Mouse (Mus musculus) right cerebral cortex, postnatal 36 days (tissue): Measurements from ENCODE around the gene Crybb3.
A peak's percentile ranks its signal among the peaks of the same experiment; 100 is the strongest.
"Not testable (repeated sequence)": the region's sequence is repeated elsewhere in the genome, so short reads cannot be mapped to it uniquely, and the experiment has no call there.

Experiments
- DNase-seq, 2 experiments: peaks; one replicate each; pipeline ENCODE4 v3.0.0; 2022; ENCODE audit warnings: low spot score in 2 of 2, mixed read lengths in 1 of 2

Gene Crybb3

DNA sequence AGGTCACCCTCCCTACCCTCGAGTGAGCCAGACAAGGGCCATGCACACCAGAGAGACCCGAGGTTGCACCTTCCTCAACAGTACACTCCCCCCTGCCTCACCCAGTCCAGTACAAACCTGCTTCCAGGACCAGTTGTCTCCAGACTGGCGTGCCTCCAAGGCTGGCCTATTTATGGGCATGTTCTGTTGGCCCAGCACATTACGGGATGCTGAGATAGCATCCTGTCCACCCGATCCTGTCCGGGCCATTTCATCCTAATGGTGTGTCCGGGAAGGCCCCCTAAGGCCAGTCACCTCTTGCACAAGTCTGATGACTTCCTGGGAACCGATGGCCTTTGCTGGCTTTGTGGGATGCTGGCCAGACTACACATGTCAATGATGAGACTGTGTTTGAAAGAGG is at the start of gene Crybb3:
TSS of gene Crybb3 (minus strand) at position 146 of the 400 bp plus-strand sequence.
- no peak for DNase-seq

DNA sequence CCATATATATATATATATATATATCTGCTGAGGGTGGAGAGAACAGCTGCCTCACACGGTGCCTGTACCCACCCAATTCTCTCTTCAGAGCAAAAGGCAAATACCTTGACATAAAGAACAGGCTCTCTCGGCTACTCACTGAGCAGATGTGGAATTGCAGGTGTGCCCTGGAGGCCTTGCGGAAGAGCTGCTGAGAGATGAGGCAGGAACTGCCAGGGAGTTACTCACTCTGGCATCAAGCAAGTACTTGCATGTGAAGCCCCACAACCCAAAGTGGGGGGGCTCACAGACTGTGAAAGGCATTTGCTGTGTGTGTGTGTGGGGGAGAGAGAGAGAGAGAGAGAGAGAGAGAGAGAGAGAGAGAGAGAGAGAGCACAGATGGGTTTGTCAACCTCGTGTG is 47.0 kb upstream of the Crybb3 start:
- DNase-seq, result no peak

DNA sequence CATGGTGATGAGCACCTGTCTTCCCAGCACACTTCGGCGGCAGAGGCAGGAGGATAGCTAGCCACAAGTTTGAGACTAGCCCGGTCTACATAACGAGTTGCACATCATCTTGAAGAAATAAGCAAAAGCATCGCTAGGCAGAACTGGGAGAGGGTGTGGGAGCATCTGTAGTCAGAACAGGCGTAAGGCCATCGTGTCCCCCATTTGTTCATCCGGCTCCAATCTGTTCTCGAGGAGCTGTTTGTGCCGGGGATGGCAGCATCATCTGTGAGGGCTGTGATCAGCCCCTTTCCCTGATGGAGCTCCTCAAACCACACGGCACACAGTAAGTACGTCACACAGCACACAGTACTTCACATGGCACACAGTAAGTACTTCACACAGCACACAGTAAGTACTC is 45.1 kb upstream of the Crybb3 start:
- DNase-seq, result no peak

DNA sequence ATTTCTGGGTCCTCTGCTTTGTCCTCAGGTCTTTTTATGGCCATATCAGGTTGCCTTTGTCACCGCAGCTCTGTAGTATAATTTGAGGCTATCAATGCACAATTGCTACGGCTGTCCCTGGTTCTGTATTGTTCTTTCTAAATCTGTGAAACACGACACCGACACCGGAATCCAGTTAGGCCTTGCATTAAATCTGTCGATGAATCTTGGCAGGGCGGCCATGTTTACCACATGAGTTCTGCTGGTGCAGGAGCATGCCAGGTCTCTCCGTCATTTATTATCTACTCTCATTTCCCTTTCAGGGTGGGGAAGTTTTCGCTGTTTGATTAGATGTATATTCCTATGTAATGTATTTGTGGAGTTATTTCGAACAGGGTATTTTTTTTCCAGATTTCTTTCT is 42.3 kb upstream of the Crybb3 start:
- DNase-seq, result no peak

DNA sequence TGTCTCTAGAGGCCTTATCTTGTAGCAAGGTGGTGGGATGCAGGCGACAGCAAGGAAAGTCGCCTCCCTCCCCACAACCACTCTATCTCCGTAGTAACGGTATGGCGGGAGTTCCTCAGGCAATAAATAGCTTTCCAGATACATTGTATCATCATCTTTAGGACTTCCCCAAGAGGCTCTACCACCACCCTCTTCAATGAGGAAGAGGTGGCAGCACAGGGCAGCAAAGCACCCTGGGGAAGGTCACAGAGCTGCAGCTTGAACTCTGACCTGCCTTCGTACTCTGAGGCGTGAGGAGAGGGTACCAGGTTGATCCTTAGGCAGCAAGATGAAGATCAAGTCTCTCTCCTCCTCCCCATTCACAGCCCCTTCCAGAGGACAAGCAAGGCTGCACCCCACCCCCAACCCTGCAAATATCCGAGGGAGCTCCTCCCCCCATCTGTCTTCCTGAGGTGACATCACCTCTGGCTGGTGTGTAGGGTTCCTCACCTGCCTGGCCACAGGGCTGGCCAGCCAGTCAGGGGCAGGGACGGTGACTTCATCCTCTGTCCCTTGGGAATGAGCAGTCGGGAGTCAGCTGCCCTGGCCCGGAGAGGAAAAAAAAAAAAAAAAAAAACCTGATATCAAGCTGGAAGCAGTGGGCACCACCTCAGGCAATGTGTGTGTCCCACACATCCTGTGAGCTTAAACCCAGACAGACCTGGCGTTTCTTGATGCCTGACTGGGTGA is 41.1 kb upstream of the Crybb3 start:
- DNase-seq, result no peak

DNA sequence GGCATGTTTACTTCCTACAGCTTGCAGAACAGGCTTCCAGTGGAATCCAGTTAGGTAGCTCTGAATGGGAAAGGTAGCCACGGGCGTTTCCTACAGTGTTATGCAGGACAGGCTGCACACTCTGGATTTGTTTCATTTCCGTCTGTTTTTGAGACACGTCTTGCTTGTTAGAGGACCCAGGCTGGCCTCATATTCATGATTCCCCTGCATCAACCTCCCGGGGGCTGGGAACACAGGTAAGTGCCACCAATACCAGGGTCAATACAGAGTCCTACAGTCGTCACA is 40.1 kb upstream of the Crybb3 start:
- no peak for DNase-seq

DNA sequence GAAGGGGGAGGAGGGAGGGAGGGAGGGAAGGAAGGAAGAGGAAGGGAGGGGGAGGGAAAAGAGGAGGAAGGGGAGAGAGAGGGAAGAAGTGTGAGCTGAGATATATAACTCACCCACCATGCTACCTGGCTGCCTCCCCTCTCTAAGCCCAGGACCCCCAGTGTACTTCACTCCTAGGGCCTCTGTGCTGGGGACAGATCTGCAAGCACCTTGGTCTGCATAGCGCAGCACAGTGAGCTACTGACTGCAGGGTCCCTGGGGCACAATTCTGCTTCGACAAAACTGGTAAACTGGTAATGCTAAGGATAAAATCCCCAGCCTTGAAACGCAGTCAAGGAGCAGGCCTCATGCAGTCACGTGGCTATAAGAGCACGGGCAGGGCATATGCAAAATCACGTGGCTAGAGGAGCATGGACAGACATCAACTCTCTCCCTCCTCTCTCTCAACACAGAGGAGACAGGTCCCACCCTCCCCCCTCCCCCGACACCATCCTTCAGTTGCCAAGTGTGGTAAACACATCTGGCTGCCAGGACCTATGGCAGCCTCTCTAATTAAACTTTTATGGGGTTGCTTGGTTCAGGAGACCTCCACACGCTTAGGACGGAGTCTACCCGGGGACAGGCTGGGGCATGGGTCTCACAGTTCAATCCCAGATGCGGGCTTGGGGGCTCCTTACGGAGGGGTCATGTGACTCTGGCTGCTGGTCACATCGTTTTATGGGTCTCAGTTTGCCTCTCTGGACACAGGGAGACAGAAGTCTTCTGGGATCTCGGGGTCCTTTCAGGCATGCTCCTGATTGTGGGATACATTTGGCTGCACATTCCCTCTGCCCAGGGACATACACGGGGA is 39.6 kb upstream of the Crybb3 start:
- DNase-seq, result no peak

DNA sequence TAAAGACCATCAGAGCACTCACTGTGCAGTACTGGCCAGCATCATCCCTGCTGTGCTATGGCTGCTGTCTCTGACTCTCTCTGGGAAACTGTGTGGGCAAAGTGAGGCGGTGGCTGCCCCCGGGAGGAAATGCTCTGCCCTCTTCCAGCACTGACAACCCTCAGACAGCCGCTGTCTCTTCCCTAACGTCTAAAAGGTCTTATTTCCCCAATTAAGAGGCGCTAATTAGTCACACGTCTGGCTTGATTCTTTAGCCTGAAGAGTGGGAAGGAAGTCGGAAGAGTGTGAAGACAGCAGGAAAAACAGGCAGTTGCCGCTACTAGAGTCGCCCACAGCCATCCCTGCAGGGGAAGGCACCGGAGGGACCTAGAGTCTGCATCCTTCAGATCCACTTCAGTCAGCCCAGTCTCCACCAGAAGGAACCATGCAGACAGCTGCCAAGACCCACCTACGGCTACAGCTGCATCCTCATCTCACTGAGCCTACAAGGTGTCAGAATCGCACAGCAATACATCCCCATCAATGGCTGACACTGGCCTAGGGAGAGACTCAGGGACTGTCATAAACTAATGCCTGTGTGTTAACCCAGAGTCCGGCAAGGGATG is 38.6 kb upstream of the Crybb3 start:
- DNase-seq, result peak; percentile 78 to 87

DNA sequence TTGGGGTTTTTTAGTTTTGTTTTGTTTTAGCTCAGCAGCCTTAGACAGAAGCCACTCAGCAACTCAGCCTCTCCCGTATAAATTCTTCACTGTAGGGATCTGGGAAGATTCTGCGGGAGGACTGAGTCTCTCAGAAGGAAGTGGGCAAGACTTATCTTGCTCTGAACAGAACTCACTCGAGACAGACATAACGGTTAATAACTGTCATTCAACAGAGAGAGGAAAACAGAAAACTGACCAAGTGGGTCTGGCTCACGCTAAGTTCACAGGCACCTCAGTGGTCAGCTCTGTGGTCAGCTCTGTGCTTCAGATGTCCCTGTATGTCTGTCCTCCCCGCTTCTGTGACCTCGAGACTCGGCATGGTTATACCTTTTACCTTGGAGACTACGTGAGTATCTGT is 37.9 kb upstream of the Crybb3 start:
- DNase-seq, result no peak

DNA sequence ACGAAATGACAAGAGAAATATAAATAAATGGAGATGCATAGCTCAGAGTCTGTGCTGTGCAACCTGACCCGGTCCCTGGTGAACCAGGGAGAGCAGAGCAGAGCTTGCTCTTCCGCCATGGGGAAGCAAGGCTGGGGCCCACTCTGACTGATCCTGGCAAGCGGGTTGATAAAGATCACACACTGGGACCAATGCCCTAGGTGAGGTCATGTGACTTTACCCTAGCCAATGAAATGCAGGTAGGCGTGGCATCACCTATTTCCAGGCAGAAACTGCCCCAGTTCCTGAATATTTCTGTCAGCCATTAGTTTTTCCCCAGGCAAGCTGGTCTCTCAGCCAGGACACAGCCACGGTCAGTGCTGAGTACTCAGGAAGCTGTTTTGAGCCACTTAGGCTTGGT is 37.3 kb upstream of the Crybb3 start:
- DNase-seq, result no peak

DNA sequence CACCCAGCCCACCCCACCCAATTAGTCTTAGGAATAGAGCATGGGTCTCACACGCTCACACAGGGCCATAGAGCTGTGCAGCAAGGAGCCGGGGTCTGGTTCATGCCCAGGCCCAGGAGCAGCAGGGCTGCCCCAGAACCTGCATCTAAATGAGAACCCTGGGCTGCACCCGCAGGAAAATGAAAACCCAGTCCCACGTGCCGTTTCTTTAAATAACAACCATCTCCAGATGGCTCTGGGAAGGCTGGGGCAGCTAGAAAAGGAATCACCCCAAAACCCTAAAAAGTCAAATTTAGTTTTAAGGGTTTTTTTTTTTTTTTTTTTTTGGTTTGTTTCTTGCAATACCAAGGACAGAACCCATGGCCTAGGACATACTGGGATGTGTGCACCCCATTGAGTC is 36.0 kb upstream of the Crybb3 start:
- DNase-seq, result no peak

DNA sequence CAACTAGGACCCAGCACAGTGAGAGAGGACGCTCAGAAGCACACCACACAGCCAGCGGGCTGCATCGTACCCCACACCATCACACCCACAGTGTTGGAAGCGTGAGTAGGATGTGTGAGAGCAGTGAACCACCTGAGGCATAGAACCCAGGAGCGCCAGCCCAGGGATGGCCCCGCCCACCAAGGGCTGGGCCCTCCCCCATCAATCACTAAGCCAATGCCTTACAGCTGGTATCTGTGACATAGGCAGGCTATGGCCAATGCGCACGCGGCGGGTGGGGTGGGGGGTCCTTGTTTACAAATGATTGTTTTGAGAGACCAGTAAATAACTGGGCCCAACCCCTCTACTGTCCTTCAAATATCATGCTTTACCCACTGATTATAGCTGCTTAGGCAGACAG is 34.5 kb upstream of the Crybb3 start:
- DNase-seq, result no peak

DNA sequence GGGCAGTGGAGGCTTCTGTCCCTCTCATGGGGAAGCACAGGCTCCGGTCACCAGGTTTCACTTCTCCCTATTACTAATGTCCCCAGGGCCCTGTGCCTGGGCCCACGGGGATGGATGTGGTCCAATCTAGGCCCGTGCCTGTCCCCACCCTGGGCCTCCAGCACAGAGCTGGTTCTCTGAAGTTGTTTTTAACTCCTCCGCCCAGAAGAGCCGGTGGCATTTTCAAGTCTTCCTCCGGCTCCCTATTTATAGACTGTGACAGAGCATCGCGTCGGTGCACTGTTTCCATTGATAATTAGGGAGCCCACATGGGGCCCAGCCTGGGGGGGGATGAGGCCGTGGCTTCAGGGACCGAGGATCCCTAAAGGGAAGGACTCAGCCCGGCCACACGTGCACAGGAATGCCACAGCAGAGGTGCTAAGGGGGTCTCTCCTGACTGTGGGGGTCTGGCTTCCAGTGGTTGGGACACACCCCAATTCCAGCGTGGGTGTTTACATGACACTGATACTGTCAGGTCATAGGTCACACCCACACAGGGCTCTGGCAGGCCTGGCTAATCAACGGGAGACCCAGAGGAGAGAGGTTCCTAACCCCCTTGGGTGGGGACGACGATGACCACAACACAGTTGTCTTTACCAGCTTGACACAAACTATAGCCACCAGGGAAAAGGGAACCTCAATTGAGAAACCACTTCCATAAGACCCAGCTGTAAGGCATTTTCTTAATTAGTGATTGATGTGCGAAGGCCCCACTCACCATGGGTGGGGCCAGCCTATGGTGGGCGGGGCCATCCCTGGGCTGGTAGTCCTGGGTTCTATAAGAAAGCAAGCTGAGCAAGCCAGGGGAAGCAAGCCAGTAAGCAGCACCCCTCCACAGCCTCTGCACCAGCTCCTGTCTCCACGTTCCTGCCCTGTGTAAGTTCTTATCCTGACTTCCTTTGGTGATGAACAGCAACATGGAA is 33.2 kb upstream of the Crybb3 start:
- DNase-seq, result peak in 1 of 2 experiments; percentile 56

DNA sequence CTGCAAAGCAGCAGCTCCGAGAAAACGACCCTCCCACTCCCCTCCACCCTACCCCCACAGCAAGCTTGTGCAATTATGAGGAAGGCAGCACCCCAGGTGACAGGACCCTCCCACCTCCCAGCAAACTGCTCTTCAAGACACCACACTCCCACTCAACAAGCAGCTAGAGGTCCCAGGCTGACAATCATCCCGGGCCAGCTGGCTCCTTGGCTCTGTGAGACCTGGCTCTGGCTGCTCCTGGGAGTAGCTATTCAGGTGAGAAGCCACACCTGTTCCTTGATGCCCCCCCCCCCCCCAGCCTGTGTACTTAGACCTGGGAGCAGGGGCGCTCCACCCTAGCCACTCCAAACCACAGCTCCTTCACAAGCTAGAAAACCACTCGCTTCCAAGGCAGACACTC is 31.7 kb upstream of the Crybb3 start:
- DNase-seq, result no peak

DNA sequence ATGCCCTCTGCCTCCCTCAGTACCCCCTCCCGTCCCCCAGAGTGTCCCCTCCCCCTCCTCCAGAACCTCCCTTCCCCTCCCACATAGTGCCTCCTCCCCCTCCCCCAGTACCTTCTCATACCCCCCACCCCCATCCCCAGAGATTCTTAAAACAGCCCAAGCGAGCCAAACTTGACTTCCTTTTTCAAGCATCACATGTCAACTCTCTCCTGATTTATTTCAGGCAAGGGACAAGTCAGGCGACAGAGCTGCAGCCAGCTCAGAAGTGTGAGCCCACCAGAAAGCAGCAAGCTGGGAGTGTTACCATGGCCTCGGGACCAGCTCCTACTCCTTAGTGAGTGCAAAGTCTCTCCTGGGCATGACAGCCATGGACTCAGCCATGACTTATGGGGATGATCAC is 30.0 kb upstream of the Crybb3 start:
- no peak for DNase-seq

DNA sequence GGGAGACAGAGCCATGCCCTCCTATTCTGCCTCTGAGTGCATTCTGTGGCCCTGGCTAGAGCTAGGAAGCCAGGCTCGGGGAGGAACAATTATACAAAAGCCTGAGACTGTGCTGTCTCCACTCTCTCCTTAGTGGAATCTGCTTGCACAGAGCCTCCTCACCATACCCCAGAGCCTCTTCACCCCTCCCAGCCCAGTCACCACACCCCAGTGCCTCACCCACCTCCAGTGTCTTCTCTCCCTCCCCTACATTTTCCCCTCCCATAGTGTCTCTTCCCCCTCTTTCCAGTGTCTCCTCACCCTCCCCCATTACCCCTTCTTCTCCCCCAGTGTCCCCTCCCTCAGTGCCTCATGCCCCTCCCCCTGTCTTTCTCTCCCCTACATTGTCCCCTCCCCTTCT is 29.5 kb upstream of the Crybb3 start:
- no peak for DNase-seq

DNA sequence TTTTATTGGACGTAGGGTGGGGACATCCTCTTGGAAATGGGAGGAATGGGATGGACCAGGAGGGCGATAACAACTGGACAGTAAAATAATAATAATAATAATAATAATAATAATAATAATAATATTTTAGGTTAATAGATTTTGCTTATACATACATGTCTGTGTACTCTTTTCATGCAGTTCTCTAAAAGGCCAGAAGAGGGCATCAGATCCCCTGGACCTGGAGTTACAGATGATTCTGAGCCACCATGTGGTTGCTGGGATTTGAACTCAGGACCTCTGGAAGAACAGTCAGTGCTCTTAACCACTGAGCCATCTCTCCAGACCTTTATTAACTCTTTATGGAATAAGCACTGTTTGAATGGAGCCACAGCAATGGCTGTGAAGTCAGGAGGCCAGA is 28.3 kb upstream of the Crybb3 start:
- not testable (repeated sequence) for DNase-seq

DNA sequence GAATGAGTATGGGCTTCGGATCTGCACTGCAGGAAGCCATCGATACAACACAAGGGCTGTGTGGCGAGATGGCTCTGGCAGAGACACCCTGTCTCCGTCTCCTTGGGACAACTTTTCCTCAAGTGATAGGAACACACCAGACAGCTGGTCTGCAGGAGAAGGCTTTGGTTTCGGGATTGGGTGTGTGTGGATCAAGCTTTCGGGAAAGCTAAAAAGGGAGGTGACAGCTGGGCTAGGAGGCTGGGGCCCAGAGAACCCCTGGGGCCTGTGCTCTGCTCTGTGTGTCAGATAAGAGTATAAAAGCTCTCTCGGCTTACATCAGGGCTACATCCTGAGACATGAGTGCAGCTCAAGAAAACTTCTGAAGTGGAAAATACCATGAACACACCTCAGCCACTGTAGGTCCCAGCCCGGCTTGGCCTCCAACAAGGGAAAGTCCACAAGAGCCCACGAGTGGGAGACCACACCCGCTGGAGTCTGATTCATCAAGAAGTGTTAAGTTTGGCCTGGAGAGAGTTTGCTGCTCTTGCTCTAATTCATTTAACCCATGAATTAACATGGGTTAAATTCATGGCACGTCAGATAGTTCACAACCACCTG is 26.9 kb upstream of the Crybb3 start:
- DNase-seq, result no peak

DNA sequence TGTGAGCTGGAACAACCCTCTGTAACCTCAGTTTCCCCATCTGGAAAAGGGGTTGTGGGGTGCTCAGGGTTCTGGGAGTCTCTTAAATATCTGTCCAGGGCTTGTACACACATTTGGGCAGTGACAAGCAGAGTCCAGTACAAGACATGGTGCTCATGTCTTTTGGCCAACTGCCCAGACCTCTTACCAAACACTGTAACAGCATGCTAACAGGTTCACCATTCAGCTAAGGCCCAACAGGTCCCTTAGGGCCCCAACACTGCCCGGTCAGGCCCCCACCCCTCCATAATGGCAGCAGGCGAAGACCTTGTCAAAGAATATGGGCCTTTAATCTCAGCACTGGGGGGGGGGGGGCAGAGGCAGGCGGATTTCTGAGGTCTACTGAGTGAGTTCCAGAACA is 26.3 kb upstream of the Crybb3 start:
- DNase-seq, result no peak

DNA sequence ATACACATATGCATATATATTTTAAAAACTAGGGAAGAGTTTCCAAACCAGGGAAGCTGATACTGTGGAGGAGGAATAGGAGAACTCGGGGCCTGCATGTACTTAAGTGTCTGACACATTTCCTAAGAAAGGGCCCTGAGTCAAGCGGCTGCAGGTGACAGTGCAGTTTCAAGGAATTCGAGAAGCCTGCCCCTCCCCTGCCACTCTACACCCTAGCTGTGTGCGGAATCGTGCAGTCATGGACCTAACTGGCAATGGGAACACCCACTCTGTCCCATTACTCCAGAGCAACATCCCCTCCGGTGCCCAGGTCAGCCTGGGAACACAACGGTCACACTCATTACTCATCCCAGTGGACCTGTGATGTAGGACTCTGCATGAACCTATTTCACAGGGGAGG is 25.2 kb upstream of the Crybb3 start:
- no peak for DNase-seq

DNA sequence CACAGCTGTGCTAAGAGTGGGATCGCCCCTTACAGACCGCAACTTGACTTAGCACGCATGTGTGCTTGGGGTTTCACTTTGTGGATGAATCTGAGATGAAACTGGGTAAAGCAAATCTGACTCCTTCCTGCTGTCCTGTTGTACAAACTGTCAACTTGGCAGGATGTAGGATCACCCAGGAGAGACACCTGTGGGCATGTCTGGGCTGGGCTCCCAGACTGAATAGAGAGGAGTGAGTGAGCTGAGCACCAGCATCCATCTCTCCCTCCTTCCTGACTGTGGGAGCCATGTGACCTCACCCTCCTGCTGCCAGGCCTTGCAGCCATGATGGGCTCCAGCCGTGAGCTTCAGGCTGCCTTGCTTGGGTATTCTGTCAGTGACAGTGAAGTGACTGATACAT is 24.1 kb upstream of the Crybb3 start:
- no peak for DNase-seq

DNA sequence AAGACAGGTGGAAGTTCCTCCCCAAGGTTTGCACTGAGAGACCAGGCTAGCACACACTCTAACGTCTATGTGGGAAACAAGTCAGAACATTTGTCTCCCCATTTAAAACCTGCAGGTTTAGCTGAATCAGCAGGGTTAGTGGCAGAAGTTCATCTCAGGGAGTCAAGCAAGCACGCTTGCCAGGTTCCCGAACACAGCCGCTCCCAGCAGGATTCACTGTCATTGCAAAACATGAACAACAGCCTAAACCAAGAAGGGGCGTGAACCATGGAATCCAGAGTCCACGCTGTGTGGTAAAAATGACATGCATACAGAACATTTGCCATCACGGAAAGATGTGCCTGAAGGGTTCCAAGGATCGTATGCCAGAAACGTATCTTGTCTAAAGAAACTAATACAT is 23.7 kb upstream of the Crybb3 start:
- no peak for DNase-seq
